Mouse (Mus musculus): ENCODE results near the gene Icos. TPM values are rescaled to one million over a fixed set of nuclear protein-coding genes. Genes with fewer than 3 reads are reported as not detected.

Icos gene
- polyA plus RNA-seq, 1 experiment from 2014 or later, result 0.05 TPM

DNA sequence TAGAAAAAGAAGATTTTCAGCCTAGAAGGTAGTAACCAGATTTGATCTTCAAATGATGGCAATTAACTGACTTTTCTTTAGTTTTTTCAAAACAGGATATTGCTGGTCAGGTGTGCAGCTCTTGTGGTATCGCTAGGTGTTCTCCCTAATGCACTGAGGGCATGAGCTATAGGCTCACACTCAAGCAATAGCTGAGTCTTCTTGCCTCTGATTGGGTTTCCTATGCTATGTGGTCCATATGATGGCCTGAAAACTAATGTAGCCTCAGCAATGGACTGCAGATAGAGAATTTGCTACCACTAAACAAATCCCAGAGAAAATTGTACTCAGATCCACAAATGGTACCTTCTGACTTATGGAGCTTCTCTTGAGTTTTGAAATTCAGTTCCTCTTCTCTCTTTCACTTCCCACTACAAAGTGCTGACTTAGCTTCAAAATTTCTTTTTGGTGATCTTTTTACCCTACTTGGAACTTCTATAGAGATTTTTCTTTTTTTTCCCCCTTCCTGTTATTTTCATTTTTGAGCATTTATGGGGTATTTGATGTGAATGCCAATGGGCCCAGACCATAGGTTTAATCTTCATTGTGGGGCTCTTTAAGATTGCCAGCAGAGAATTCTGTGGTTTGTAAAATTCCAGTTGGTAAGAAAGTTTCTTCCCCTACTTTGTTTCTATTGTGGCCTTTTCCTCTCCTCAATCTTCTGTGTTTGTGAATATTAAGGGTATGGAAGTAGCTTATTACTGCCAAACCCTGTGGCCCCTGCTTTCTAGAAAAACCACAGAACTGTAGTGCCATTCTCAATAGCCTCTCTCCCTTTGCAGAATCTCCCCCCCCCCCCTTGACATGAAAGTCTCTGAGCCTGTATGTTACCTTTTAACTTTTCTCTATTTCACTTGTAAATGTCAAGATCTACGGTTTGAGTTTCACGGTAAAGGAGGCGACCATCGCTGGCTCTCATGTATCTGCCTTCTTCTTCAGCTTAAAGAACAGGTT lies 36.4 kb upstream of the Icos start:
- Histone ChIP-seq H3K4me1 (ENCODE audit: control insufficient read depth, insufficient read depth, low read length) (no peaks in the 10 kb centered on the region), H3K27ac (ENCODE audit: low read length) (no peak overlapping the region), H3K4me2 (ENCODE audit: low read length) (no peak overlapping the region), H3K36me3 (ENCODE audit: control insufficient read depth, insufficient read depth, low read length) (no peaks in the 10 kb centered on the region), H3K4me3 (ENCODE audit: low read depth, low read length) (no peak overlapping the region), H3K9me3 (replicated peaks; ENCODE audit: control insufficient read depth, low read length, poor library complexity, severe bottlenecking) (no peaks in the 10 kb centered on the region), H3K9ac (ENCODE audit: low read depth, low read length) (no peak overlapping the region), H3K27me3 (ENCODE audit: control insufficient read depth, insufficient read depth, low read depth, low read length) (no peaks in the 10 kb centered on the region)
- no peak for ATAC-seq
- WGBS, result 93% methylated on average over 5 of the region's 5 CpGs

DNA sequence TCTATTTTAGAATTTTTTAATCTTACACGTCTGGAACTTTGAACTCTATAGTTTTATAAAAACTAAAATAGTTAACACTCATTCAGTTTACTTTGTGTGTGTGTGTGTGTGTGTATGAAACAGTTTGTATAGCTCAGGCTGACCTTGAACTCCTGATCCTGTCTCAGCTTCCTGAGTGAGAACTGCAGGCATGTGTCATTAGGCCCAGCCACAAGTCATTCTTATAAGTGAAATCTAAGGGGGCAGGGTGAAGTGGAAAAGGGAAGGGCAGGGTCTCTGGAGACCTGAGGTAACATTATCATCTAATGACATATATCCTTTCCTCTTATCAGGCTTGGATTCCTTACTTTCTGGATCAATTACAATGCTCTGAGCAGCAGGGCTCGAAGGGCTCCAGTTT lies 34.8 kb upstream of the Icos start:
- Histone ChIP-seq H3K27ac (ENCODE audit: low read length) (no peak overlapping the region), H3K9ac (ENCODE audit: low read depth, low read length) (no peak overlapping the region), H3K27me3 (ENCODE audit: control insufficient read depth, insufficient read depth, low read depth, low read length) (no peaks in the 10 kb centered on the region), H3K4me1 (ENCODE audit: control insufficient read depth, insufficient read depth, low read length) (no peaks in the 10 kb centered on the region), H3K4me3 (ENCODE audit: low read depth, low read length) (no peak overlapping the region), H3K36me3 (ENCODE audit: control insufficient read depth, insufficient read depth, low read length) (no peaks in the 10 kb centered on the region), H3K4me2 (ENCODE audit: low read length) (no peak overlapping the region), H3K9me3 (replicated peaks; ENCODE audit: control insufficient read depth, low read length, poor library complexity, severe bottlenecking) (no peaks in the 10 kb centered on the region)
- ATAC-seq, result no peak
- WGBS, result 80% methylated on average over 2 of the region's 2 CpGs

DNA sequence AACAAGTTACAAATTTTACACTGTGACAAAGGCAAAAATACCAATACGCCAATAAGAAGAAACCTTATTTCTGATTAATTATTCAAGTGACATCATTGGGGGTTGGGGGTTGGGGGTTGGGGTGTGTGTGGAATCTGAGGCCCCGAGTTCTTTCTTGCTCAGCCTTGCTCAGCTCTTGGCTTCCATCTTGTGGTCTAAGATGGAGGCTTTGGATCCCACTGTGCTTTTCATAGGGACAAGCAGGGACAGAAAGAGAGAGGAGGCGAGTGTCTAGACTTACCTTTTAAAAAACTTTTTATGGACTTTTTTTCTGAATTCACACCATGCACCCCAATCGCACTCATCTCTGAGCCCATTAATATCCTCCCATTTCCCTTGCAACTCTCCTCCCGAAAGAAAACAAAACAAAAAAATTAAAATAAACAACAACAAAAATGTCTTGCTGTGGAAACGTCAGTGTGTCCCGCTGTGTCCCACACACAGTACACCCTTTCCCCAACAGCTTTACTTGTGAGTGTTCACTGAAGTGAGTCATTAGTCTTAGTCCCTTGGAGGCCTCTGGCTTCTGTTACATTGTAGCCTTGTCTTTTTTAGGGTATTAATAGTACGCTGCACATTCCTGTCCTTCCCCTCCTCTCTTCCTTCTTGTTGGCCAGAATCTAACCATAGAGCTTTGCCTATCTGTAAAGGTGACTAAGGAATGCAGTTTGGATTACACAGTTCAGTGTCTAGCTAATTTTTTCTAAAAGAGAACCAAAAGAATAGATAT lies 31.9 kb upstream of the Icos start:
- WGBS, result 79% methylated on average over 8 of the region's 8 CpGs
- no peaks in the 10 kb centered on the region for H3K36me3 ChIP-seq (ENCODE audit: control insufficient read depth, insufficient read depth, low read length)
- H3K4me2 ChIP-seq (ENCODE audit: low read length), result no peak overlapping the region
- H3K9me3 ChIP-seq (replicated peaks; ENCODE audit: control insufficient read depth, low read length, poor library complexity, severe bottlenecking), result no peaks in the 10 kb centered on the region
- no peak overlapping the region for H3K9ac ChIP-seq (ENCODE audit: low read depth, low read length)
- H3K4me3 ChIP-seq (ENCODE audit: low read depth, low read length), result no peak overlapping the region
- H3K27me3 ChIP-seq (ENCODE audit: control insufficient read depth, insufficient read depth, low read depth, low read length), result no peaks in the 10 kb centered on the region
- no peak overlapping the region for H3K27ac ChIP-seq (ENCODE audit: low read length)
- no peaks in the 10 kb centered on the region for H3K4me1 ChIP-seq (ENCODE audit: control insufficient read depth, insufficient read depth, low read length)
- ATAC-seq, result no peak

DNA sequence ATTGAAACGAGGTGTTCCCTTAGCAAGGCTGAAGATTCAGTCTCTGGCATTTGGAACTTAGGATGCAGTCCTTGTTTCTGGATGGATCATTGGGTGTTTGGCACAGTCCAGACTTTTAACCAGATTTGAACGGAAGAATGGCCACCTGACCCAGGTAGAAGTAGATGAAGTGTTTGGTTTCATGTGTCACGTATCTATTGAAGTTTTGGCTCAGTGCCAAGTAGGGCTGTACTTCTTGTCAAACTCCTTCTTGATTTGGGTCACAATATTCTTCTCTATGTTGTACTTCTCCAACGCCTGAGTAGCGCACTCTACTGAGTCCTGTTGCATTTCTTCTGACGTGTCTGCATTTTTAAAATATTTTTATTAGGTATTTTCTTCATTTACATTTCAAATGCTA lies 29.6 kb upstream of the Icos start:
- Histone ChIP-seq H3K36me3 (ENCODE audit: control insufficient read depth, insufficient read depth, low read length) (no peaks in the 10 kb centered on the region), H3K27me3 (ENCODE audit: control insufficient read depth, insufficient read depth, low read depth, low read length) (no peaks in the 10 kb centered on the region), H3K9ac (ENCODE audit: low read depth, low read length) (no peak overlapping the region), H3K4me3 (ENCODE audit: low read depth, low read length) (no peak overlapping the region), H3K9me3 (replicated peaks; ENCODE audit: control insufficient read depth, low read length, poor library complexity, severe bottlenecking) (no peaks in the 10 kb centered on the region), H3K4me2 (ENCODE audit: low read length) (no peak overlapping the region), H3K27ac (ENCODE audit: low read length) (no peak overlapping the region), H3K4me1 (ENCODE audit: control insufficient read depth, insufficient read depth, low read length) (no peaks in the 10 kb centered on the region)
- ATAC-seq, result no peak
- WGBS, result 91% methylated on average over 6 of the region's 6 CpGs

DNA sequence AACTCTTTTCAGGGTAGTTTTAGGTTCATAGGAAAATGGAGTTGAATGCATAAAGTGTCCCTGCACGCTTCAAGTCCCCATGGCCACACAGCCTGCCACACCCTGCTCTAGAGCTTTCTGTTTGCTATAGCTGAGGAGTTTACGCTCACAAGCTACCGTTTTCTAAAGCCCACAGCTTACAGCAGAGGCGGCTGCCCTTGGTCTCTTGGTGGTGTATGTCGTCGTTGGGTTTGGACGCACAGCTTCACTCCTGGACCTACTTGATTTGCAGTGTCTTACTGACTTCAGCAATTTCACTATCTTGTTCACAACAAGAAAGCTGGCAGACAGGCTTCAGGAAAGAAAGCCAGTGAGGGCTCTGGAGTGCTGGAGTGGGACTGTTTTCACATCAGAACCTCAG lies 24.8 kb upstream of the Icos start:
- ATAC-seq, result no peak
- Histone ChIP-seq H3K36me3 (ENCODE audit: control insufficient read depth, insufficient read depth, low read length) (no peaks in the 10 kb centered on the region), H3K4me3 (ENCODE audit: low read depth, low read length) (no peak overlapping the region), H3K27me3 (ENCODE audit: control insufficient read depth, insufficient read depth, low read depth, low read length) (no peaks in the 10 kb centered on the region), H3K4me1 (ENCODE audit: control insufficient read depth, insufficient read depth, low read length) (no peaks in the 10 kb centered on the region), H3K27ac (ENCODE audit: low read length) (no peak overlapping the region), H3K4me2 (ENCODE audit: low read length) (no peak overlapping the region), H3K9ac (ENCODE audit: low read depth, low read length) (no peak overlapping the region), H3K9me3 (replicated peaks; ENCODE audit: control insufficient read depth, low read length, poor library complexity, severe bottlenecking) (no peaks in the 10 kb centered on the region)
- 69% methylated on average over 7 of the region's 7 CpGs for WGBS

DNA sequence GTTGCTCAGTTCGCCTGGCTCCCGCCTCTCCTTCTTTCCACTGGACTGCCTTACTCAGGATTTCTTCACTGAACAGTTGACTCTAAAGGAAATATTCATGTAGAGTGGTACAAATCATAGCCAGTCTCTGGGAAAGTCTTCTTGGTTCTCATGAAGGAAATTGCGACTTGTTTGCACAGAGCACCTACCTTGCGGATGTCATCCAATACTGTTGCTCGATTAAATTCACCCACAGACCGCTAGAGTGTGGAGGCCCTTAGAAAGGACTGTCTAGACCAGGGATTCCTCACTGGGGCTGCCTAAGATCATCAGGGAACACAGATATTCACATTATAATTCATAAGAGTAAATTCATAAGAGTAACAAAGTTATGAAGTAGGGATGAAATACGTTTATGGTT lies 24.0 kb upstream of the Icos start:
- Histone ChIP-seq H3K4me1 (ENCODE audit: control insufficient read depth, insufficient read depth, low read length) (no peaks in the 10 kb centered on the region), H3K36me3 (ENCODE audit: control insufficient read depth, insufficient read depth, low read length) (no peaks in the 10 kb centered on the region), H3K27ac (ENCODE audit: low read length) (no peak overlapping the region), H3K9ac (ENCODE audit: low read depth, low read length) (no peak overlapping the region), H3K4me3 (ENCODE audit: low read depth, low read length) (no peak overlapping the region), H3K9me3 (replicated peaks; ENCODE audit: control insufficient read depth, low read length, poor library complexity, severe bottlenecking) (no peaks in the 10 kb centered on the region), H3K27me3 (ENCODE audit: control insufficient read depth, insufficient read depth, low read depth, low read length) (no peaks in the 10 kb centered on the region), H3K4me2 (ENCODE audit: low read length) (no peak overlapping the region)
- 94% methylated on average over 7 of the region's 7 CpGs for WGBS
- ATAC-seq, result no peak

DNA sequence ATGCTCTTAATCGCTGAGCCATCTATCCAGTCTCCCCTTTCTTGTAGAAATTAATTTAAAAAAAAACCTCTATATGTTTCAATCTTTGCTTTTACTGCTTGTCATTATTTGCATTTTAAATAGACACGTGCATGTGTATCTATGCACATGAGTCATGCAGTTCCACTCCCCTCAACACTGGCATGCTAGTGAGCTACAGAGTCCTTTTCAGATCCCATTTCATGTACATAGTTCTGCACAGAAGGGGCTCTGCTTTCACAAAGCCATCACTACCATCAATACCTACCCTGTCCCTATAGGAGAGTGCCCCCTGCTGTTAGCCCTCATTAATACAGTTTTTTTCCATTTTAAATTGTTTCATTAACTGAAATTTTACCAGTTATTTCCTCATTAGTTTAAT lies 23.0 kb upstream of the Icos start:
- Histone ChIP-seq H3K4me3 (ENCODE audit: low read depth, low read length) (no peak overlapping the region), H3K27ac (ENCODE audit: low read length) (no peak overlapping the region), H3K4me1 (ENCODE audit: control insufficient read depth, insufficient read depth, low read length) (no peaks in the 10 kb centered on the region), H3K36me3 (ENCODE audit: control insufficient read depth, insufficient read depth, low read length) (no peaks in the 10 kb centered on the region), H3K9me3 (replicated peaks; ENCODE audit: control insufficient read depth, low read length, poor library complexity, severe bottlenecking) (no peaks in the 10 kb centered on the region), H3K4me2 (ENCODE audit: low read length) (no peak overlapping the region), H3K9ac (ENCODE audit: low read depth, low read length) (no peak overlapping the region), H3K27me3 (ENCODE audit: control insufficient read depth, insufficient read depth, low read depth, low read length) (no peaks in the 10 kb centered on the region)
- 68% methylated on average over 2 of the region's 2 CpGs for WGBS
- no peak for ATAC-seq

DNA sequence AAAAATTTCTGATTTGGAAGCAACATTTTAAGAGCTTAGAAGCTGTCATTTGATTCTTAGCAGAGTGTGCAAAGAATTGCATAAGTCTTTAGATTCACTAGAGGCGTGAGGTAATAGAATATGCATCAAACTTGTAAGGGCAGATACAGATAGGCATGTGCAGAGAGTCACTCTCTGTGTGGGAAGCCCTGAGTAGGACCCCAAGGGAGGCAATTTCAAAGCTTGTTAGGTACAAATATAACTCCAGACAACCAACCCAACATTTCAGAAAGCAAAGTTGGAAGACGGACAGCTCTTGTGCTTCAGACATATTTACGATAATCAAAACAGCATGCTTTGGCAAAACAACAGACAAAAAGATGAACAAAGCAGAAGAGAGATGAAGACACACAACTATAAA lies 22.5 kb upstream of the Icos start:
- no peaks in the 10 kb centered on the region for H3K4me1 ChIP-seq (ENCODE audit: control insufficient read depth, insufficient read depth, low read length)
- H3K36me3 ChIP-seq (ENCODE audit: control insufficient read depth, insufficient read depth, low read length), result no peaks in the 10 kb centered on the region
- H3K9ac ChIP-seq (ENCODE audit: low read depth, low read length), result no peak overlapping the region
- no peak overlapping the region for H3K4me3 ChIP-seq (ENCODE audit: low read depth, low read length)
- no peak for ATAC-seq
- no peaks in the 10 kb centered on the region for H3K9me3 ChIP-seq (replicated peaks; ENCODE audit: control insufficient read depth, low read length, poor library complexity, severe bottlenecking)
- no peaks in the 10 kb centered on the region for H3K27me3 ChIP-seq (ENCODE audit: control insufficient read depth, insufficient read depth, low read depth, low read length)
- 97% methylated on average over 3 of the region's 3 CpGs for WGBS
- H3K27ac ChIP-seq (ENCODE audit: low read length), result no peak overlapping the region
- no peak overlapping the region for H3K4me2 ChIP-seq (ENCODE audit: low read length)

DNA sequence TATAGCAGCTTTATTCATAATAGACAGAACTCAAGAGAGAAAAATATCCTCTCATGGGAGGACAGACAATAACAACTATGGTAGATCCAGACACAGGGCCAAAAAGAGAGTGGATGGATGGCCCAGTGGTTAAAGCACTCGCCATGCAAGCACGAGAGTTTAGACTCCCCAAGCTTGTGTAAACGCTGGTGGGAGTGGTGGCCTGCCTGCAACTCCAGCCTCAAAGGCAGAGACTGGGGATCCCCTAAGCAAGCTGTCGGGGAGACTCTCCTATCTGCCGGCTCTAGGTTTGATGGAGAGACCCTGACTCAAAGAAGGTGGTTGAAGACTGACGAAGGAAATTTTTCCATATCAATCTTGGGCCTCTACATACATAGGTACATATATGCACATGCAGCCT lies 21.5 kb upstream of the Icos start:
- no peak overlapping the region for H3K4me3 ChIP-seq (ENCODE audit: low read depth, low read length)
- 86% methylated on average over 6 of the region's 6 CpGs for WGBS
- no peak for ATAC-seq
- no peak overlapping the region for H3K4me2 ChIP-seq (ENCODE audit: low read length)
- no peaks in the 10 kb centered on the region for H3K27me3 ChIP-seq (ENCODE audit: control insufficient read depth, insufficient read depth, low read depth, low read length)
- no peak overlapping the region for H3K9ac ChIP-seq (ENCODE audit: low read depth, low read length)
- no peaks in the 10 kb centered on the region for H3K9me3 ChIP-seq (replicated peaks; ENCODE audit: control insufficient read depth, low read length, poor library complexity, severe bottlenecking)
- H3K4me1 ChIP-seq (ENCODE audit: control insufficient read depth, insufficient read depth, low read length), result no peaks in the 10 kb centered on the region
- H3K27ac ChIP-seq (ENCODE audit: low read length), result no peak overlapping the region
- H3K36me3 ChIP-seq (ENCODE audit: control insufficient read depth, insufficient read depth, low read length), result no peaks in the 10 kb centered on the region
